Mouse (Mus musculus) heart, embryonic 13.5 days (tissue): Measurements from ENCODE around the gene Snap25. TPM values are rescaled to one million over a fixed set of nuclear protein-coding genes. Genes with fewer than 3 reads are reported as not detected.

Experiments used
- ATAC-seq: fragments of 200-750 bp; cut with Nextera tagmentation; 2 replicates; pipeline ENCODE4 v1.8.0; 2017; ENCODE audit warnings: moderate TSS enrichment; ENCODE audit not compliant: insufficient number of reproducible peaks, low FRiP score, low TSS enrichment; ENCODE audit errors: extremely low read depth
- H3K27ac ChIP-seq: fragments of 300-500 bp; sonication (generic); replicated peaks from 2 replicates; pipeline ENCODE4 v1.5.1; 2015; ENCODE audit warnings: moderate library complexity, mild to moderate bottlenecking, inconsistent platforms
- H3K27me3 ChIP-seq: fragments of 300-500 bp; sonication (generic); replicated peaks from 2 replicates; pipeline ENCODE4 v1.6.1; 2015; ENCODE audit warnings: mild to moderate bottlenecking, inconsistent platforms
- H3K36me3 ChIP-seq: fragments of 300-500 bp; sonication (generic); 2 replicates; pipeline ENCODE4 v1.6.1; 2015; ENCODE audit warnings: mild to moderate bottlenecking, inconsistent platforms
- H3K4me1 ChIP-seq: fragments of 300-500 bp; sonication (generic); 2 replicates; pipeline ENCODE4 v1.6.1; 2015; ENCODE audit warnings: inconsistent platforms
- H3K4me2 ChIP-seq: fragments of 300-500 bp; sonication (generic); 2 replicates; pipeline ENCODE4 v1.6.1; 2015; ENCODE audit warnings: inconsistent platforms, mild to moderate bottlenecking, moderate library complexity
- H3K4me3 ChIP-seq: fragments of 300-500 bp; sonication (generic); 2 replicates; pipeline ENCODE4 v1.5.1; 2015; ENCODE audit warnings: moderate library complexity, mild to moderate bottlenecking, inconsistent platforms
- H3K9ac ChIP-seq: fragments of 300-500 bp; sonication (generic); 2 replicates; pipeline ENCODE4 v1.6.1; 2015; ENCODE audit warnings: inconsistent platforms, mild to moderate bottlenecking, moderate library complexity
- H3K9me3 ChIP-seq: fragments of 300-500 bp; sonication (generic); 2 replicates; pipeline ENCODE4 v1.6.1; 2016; ENCODE audit warnings: inconsistent platforms
- WGBS: fragments of 180-500 bp; shearing (Covaris S2); methylation state at CpG from one replicate; pipeline ENCODE4 v1.1.7; 2015; ENCODE audit warnings: mixed read lengths; 5-methylcytosine and 5-hydroxymethylcytosine counted together
- polyA plus RNA-seq: library from polyadenylated mRNA; unstranded; fragments of >200 nt; fragmentation: Nextera tagmentation; extraction: Ambion mirVana; gene quantifications from 2 replicates; pipeline ENCODE4 v1.2.1, GENCODE M21; 2015

The Snap25 gene
- polyA plus RNA-seq, 1 experiment from 2014 or later: 0.82 TPM

DNA sequence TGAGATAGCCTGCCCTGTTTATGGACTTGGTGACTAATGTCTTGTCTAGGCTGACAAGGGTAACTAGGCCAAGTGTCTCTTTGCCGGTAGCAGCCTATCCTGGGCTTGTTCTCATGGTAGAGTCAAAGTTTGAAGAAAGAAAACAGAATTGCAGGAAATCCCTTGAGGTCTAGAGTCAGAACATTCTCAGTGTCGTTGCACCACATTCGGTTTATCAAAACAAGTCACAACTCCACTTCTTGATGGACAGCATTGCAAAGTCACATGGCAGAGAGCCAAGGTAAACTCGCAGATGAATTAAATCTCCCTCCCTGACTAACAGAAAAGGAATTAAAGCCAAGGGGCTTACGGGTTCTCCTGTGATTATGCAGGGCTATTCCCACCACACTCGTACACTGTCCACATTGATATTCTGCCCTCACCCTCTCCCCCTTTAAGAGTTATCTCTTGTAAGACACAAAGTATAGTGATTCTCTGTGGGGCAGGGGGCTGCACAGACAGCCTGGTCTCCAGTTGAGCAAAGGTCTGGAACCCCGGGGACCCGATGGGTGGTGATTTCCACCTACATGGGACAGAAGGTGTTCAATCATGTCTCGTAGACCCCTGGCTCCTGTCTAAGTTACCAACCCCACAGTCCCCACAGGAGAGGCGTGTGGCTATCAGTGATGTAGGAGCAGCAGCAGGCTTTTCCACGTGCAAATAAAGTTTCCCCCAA lies 30.9 kb upstream of the Snap25 start:
- ATAC-seq: no peak
- H3K27ac ChIP-seq: peak overlapping the region; percentile 50; the same call in 1 of the 2 replicates

DNA sequence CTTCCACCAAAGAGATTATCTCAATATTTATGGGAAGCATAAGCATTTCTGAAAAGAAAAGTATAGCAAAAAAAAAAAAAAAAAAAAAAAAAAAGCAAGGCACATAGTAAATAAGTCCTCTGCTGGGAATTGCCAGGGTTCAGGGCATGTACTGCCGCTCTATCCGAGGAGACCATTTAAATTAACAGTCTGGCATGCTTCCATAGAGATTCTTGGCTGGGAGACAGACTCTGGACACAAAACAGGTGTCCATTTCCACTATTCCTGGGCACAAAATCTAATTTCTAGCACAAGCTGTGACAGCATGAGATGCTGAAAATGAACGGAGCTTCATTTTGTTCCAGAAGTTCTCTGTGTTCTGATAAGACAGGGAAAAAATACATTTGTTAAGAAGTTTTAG lies 27.1 kb upstream of the Snap25 start:
- peak overlapping the region; percentile 67 for H3K27ac ChIP-seq
- no peak; the same call in 1 of the 2 replicates for ATAC-seq

More for the DNA sequence above, 30.9 kb upstream of the Snap25 start:
- no peak overlapping the region for H3K4me2 ChIP-seq
- H3K36me3 ChIP-seq: no peaks in the 10 kb centered on the region
- no peak overlapping the region for H3K4me3 ChIP-seq
- no peaks in the 10 kb centered on the region for H3K9me3 ChIP-seq
- H3K9ac ChIP-seq: no peak overlapping the region
- H3K27me3 ChIP-seq: no peaks in the 10 kb centered on the region
- WGBS: 49% methylated on average over 11 of the region's 11 CpGs
- peaks cover 56% of the 10 kb centered on the region for H3K4me1 ChIP-seq

DNA sequence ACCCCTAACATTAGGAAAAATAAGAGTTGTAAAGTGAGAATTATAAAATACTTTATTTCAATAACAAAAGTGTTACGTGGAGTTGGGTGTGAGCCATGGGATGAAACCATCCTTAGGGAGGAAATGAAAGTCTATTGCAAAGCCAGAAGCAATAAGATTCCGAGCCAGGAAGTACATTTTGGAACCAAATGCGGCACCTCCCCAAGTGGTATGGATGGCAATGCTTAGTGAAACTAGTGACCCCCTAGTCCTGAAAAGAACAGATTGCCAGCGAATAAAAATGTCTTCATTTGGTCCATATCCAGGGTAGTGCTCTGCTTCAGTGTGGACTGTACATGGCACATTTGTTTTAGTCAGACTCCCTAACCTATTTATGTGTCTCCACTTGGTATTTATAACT lies 25.9 kb upstream of the Snap25 start:
- no peak for ATAC-seq
- no peak overlapping the region for H3K27ac ChIP-seq
- WGBS: 83% methylated on average over 4 of the region's 4 CpGs

More for the DNA sequence above, 27.1 kb upstream of the Snap25 start:
- Histone ChIP-seq H3K36me3 (no peaks in the 10 kb centered on the region), H3K4me2 (no peak overlapping the region), H3K4me3 (no peak overlapping the region), H3K9me3 (no peaks in the 10 kb centered on the region), H3K27me3 (no peaks in the 10 kb centered on the region), H3K4me1 (peaks cover 49% of the 10 kb centered on the region), H3K9ac (no peak overlapping the region)
- 14% methylated on average over 3 of the region's 3 CpGs for WGBS

DNA sequence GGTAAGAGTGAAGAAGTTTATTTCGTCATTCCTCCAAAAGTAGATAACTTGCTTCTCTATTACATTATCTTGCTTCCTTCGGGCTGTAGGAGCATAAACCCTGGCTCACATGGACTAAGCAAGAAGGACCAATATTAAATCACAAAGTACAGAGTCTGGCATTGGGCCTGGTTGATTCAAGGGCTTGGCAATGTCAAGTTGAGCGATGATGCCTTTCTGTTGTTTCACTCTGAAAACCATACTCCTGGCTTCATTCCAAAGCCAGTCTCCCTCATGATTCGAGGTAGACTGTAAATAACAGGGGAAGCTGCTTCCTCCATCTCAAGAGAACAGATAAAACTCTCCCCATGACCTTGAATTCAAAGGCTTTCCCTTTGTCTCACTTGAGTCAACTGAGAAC lies 23.8 kb upstream of the Snap25 start:
- H3K27ac ChIP-seq: peak overlapping the region; percentile 10
- WGBS: 35% methylated on average over 4 of the region's 4 CpGs
- ATAC-seq: no peak

More for the DNA sequence above, 25.9 kb upstream of the Snap25 start:
- Histone ChIP-seq H3K4me1 (peaks cover 54% of the 10 kb centered on the region), H3K9me3 (no peaks in the 10 kb centered on the region), H3K9ac (no peak overlapping the region), H3K27me3 (no peaks in the 10 kb centered on the region), H3K4me2 (no peak overlapping the region), H3K36me3 (no peaks in the 10 kb centered on the region), H3K4me3 (no peak overlapping the region)

DNA sequence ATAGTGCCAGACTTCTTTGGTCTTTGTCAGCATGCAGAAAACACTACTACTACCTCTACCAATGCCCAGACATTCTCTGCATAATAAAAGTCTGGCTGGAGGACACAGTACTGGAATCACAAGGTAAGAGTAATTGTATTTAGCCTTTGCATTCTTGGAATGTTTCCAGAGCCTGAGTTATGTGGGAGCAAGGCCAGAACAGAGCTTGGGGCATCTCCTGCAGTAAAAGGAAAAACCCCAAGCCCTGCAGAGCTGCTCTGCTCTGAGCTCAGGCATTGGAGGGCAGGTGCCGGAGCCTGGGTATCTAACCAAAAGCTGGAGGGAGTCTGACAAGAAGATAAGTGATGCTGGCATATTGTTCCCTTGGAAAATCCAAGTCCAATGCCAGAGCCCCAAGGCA lies 21.6 kb upstream of the Snap25 start:
- Histone ChIP-seq H3K4me1 (peaks cover 30% of the 10 kb centered on the region), H3K27me3 (no peaks in the 10 kb centered on the region), H3K9me3 (no peaks in the 10 kb centered on the region), H3K4me3 (no peak overlapping the region), H3K9ac (no peak overlapping the region), H3K4me2 (no peak overlapping the region), H3K36me3 (no peaks in the 10 kb centered on the region), H3K27ac (0 out of 2 replicates have a peak overlapping the region, but pooled peaks have one; percentile 26)
- 48% methylated on average over 1 of the region's 1 CpGs for WGBS
- no peak for ATAC-seq

More for the DNA sequence above, 23.8 kb upstream of the Snap25 start:
- Histone ChIP-seq H3K4me2 (no peak overlapping the region), H3K9ac (no peak overlapping the region), H3K4me1 (peaks cover 46% of the 10 kb centered on the region), H3K27me3 (no peaks in the 10 kb centered on the region), H3K9me3 (no peaks in the 10 kb centered on the region), H3K4me3 (no peak overlapping the region), H3K36me3 (no peaks in the 10 kb centered on the region)

DNA sequence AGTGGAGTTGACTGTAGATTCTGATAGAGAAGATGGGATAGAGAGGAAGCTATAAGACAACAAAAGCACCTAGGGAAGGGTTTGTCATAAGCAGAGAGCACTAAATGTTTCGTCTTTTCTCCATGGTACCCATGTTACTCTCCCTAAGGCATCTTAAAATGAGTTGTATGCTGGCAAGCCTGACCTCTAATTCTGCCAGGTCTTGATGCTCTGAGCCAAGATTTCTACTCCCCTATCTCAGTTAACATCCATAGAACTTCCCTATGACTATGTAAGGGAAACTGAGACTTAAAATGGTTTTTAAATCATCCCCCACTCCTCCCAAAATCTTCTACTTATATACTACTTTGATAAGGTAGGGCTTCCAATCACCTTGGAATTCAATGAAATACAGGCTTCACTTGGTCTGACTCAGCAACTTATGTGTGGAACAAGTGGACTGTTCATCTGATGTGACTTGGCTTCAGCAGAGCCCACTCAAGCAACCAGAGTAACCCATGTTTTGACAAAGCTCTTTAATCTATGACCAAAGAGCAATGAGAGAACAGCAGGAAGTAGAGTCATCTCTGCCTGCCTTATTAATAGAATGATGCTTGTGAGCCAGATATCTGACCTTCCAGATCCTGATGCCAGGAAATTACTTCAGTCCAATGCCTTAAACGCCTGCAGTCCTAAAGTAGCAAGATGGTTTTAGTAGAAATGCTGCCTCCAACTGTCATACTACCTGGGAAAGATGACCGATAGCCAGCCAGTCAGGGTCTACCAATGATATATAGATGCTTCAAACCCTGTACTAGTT lies 13.6 kb upstream of the Snap25 start:
- Histone ChIP-seq H3K36me3 (no peaks in the 10 kb centered on the region), H3K4me2 (no peak overlapping the region), H3K27me3 (no peaks in the 10 kb centered on the region), H3K4me1 (no peaks in the 10 kb centered on the region), H3K9ac (no peak overlapping the region), H3K9me3 (no peaks in the 10 kb centered on the region), H3K4me3 (no peak overlapping the region), H3K27ac (no peak overlapping the region)
- no peak for ATAC-seq
- 70% methylated on average over 3 of the region's 3 CpGs for WGBS

DNA sequence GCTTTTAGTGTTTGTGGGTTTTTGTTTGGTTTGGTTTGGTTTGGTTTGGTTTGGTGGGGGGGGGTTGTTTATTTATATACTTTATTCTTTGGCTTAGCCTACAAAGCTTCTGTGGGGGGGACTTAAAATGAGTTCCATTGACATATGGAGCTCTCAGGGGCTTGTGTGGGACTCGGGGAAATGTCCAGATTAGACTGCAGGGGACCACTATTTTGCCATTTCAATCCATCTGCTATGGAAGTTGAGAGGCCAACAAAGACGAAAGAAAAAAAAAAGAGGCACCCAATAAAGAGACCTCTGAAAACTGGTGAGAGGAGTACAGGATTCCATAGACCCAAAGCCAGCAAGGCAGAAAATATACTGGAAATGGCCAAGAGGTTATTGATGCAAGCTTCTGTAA lies 9.9 kb upstream of the Snap25 start:
- Histone ChIP-seq H3K27ac (no peak overlapping the region), H3K4me3 (no peak overlapping the region), H3K27me3 (no peaks in the 10 kb centered on the region), H3K9me3 (no peaks in the 10 kb centered on the region; the same call in 1 of the 2 replicates), H3K4me1 (no peaks in the 10 kb centered on the region), H3K4me2 (no peak overlapping the region), H3K36me3 (no peaks in the 10 kb centered on the region), H3K9ac (no peak overlapping the region)
- 50% methylated on average over 2 of the region's 2 CpGs for WGBS
- ATAC-seq: no peak

DNA sequence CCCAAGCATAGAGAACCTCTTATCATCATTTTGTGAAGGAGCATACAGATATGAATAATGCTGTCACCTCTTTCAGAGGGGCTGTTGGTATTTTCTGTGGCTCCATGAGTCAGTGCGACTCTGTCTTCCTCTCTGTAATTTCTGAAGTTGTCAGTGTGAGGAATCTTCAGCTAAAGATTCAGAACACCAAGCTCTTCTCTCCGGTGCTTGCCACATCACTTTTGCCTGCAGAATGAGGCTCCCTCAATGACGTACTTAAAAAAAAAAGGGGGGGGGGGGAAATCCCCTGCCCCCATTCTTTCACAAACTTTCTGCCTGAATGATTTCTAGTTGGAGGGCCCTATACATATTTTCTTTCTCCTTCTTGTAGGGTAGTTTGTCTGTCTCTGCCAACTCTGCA lies 2.1 kb upstream of the Snap25 start:
- no peaks in the 10 kb centered on the region for H3K36me3 ChIP-seq
- no peak overlapping the region for H3K9ac ChIP-seq
- 51% methylated on average over 3 of the region's 3 CpGs for WGBS
- no peak overlapping the region for H3K4me3 ChIP-seq
- no peak overlapping the region for H3K4me2 ChIP-seq
- no peaks in the 10 kb centered on the region for H3K27me3 ChIP-seq
- ATAC-seq: no peak
- H3K4me1 ChIP-seq: peaks cover 24% of the 10 kb centered on the region
- H3K9me3 ChIP-seq: no peaks in the 10 kb centered on the region; the same call in 1 of the 2 replicates
- no peak overlapping the region for H3K27ac ChIP-seq

DNA sequence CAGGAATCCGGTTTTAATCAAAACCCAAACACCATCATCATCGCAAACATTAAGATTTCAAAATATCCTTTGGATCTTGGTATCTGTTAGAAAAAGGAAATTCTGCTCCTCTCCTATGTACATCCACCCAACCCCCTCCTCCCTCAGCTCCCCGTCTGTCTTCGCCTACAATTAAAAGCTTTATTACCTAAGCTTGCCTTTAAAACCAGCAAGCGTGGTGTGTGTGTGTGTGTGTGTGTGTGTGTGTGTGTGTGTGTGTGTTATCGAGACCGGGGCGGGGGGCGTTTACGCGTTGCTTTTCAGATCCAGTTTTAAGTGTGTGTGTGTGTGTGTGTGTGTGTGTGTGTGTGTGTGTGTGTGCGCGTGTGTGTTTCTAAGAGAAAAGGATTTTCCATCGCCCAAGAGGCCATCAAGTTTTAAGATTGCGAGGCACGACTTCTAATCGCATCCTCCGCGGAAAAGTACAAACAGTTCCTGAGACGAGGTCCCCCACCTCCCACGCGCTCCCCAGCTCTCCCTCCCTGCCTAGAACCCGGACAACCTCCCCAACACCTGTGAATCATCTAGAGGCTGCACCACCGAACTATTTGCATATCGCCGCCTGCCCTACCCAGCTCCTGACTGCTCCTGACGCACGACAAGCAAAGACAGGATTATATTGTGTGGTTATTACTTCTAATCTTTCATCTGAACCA lies 1.4 kb upstream of the Snap25 start:
- Histone ChIP-seq H3K27ac (no peak overlapping the region), H3K4me3 (peak overlapping the region; percentile 51), H3K4me2 (peak overlapping the region; percentile 75), H3K4me1 (peaks cover 24% of the 10 kb centered on the region), H3K27me3 (no peaks in the 10 kb centered on the region), H3K9me3 (no peaks in the 10 kb centered on the region; the same call in 1 of the 2 replicates), H3K36me3 (no peaks in the 10 kb centered on the region), H3K9ac (peak overlapping the region; percentile 56; the same call in 1 of the 2 replicates)
- no peak for ATAC-seq
- 5% methylated on average over 19 of the region's 28 CpGs for WGBS

DNA sequence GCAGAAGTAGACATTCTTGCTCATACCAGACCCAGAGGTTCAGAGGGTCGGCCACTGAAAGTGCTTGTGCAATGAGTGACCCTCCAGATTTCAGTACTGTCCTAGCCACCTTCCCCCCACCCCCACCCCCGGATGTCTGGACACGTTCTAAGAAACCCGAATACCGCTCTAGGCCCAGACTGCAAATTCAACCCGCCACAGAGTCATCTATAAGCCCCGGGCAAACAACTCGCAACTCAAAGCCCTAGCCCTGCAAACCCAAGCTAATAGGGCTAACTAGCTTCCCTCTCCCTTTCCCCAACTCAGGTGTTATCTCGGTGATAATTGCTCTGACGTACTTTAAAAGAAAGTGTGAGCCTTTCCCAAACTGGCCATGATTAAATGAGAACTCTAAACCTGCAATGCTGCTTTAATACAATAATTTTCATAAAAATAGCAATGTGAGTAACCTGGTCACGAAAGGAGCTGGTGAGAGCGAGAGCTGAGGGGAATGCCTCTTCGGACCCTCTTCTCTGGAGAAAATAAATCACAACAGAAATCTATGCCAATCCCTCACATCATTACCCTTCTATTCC lies 725 bp upstream of the Snap25 start:
- no peaks in the 10 kb centered on the region for H3K36me3 ChIP-seq
- peak overlapping the region; percentile 51 for H3K4me3 ChIP-seq
- H3K9me3 ChIP-seq: no peaks in the 10 kb centered on the region
- no peak for ATAC-seq
- H3K9ac ChIP-seq: peak overlapping the region; percentile 56
- peak overlapping the region; percentile 75 for H3K4me2 ChIP-seq
- 3% methylated on average over 13 of the region's 13 CpGs for WGBS
- H3K4me1 ChIP-seq: peaks cover 24% of the 10 kb centered on the region
- H3K27me3 ChIP-seq: no peaks in the 10 kb centered on the region
- H3K27ac ChIP-seq: no peak overlapping the region

DNA sequence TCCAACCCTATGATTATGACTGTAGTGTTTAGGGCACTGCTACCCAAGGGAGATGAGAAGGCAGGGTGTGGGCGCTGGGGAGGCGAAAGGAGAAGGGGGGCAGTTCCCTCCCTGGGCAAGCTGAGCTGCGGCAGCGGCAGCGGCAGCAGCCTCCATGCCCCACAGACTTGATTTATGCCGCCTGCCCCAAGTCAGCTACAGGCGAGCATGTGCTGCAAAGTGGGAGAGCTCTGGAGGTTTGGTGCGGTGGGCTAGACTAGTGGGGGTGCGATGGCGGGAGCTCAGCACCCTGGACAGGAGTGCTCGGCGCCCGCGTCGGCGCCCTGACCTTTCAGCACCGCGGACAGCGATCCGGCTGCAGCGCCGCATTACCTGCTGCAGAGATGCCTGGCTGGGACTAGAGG lies 757 bp downstream of the Snap25 start:
- Histone ChIP-seq H3K27me3 (no peaks in the 10 kb centered on the region), H3K4me2 (peak overlapping the region; percentile 75), H3K27ac (no peak overlapping the region), H3K36me3 (no peaks in the 10 kb centered on the region), H3K9me3 (no peaks in the 10 kb centered on the region), H3K4me1 (peaks cover 24% of the 10 kb centered on the region), H3K9ac (no peak overlapping the region), H3K4me3 (peak overlapping the region; percentile 51)
- ATAC-seq: no peak
- under 1% methylated on average over 22 of the region's 22 CpGs for WGBS
